Mouse (Mus musculus) T-helper 1 cell (primary cell): ENCODE data around the gene 1700019N19Rik.

Experiments used
- in situ Hi-C: fragments of 300-600 bp; cut with MboI, MseI; formaldehyde crosslinking; loops from one replicate; pipeline ENCODE4 v1.15.1; 2025; ENCODE audit warnings: high pct_unique_total_duplicates

The 1700019N19Rik gene

DNA sequence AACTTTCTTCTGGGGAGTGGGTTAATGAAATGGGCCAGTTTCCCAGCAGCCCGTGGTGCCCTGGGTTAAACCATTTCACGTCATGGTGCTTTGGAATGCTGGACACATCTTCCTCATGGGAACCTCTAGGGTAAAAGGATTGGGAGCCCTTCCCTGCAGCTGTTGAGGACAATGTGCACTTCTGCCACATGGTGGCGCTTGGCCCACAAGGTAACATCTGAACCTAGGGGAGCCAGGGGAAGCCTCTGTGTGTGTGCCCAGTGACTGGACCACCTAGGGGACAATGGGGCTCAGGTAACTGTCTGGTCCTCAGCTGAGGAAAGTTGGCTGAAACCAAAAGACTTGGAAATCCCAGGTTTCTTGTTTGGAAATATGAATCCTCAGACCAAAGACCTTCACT, 12.1 kb upstream of the 1700019N19Rik start:
- in situ Hi-C loops, result loop anchor here (5.0 kb wide), 1 partner anchor 91 kb away; no protein-coding TSS in a partner anchor

DNA sequence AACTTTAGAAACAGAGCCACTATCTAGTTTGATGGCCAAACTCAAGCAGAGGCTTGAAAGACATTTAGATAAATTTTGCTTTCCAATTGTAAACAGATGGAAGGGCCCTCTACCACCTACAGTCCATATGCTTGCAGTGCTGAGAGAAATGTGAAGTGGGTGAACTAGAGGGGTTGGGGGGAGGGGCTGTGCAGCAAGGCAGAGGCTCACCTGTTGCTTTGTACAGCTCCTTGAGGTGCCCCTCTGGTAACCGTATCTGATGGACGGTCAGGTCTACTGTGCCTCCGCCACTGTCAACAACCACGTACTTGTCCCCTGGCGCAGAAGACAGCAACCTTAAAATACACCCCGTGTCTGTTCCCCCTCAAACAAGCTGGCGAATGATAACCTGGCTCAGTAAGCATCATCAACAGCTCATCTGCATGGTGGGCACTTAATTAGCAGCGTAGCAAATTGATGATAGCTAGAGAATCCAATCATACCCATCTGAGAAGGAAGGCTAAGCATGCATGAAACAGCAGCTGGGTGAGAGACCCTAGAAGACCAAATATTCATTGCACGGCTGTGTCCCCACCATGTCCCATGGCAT, 11.0 kb upstream of the 1700019N19Rik start:
- in situ Hi-C loops, result loop anchor here (5.0 kb wide), 1 partner anchor 92 kb away; no protein-coding TSS in a partner anchor

DNA sequence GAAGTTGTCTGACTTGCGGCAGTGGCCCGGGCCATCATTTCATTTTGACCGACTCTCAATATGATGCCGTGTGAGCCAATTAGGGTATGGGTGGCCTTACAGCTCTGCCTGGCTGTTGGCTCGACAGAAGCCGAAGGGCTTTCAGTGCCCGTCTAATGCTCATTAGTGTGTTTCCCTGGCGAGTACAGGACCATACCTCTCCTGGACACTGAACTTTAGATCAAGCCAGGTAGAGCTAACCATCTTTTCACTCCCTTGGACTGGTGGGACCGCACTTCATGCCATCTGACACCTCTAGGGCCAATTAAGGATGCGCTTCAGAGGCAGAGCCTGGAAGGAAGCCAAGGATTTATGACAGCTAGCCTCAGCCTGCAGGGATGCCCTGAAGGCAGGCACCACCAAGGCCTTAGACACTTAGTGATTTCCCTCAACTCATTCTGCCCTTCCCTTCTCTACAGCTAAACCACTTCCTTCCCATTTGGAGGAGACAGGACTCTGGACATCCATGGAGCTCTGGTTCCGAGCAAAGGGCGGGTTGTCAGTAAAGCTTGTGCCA, 931 bp upstream of the 1700019N19Rik start:
- in situ Hi-C loops, result no loop called here

DNA sequence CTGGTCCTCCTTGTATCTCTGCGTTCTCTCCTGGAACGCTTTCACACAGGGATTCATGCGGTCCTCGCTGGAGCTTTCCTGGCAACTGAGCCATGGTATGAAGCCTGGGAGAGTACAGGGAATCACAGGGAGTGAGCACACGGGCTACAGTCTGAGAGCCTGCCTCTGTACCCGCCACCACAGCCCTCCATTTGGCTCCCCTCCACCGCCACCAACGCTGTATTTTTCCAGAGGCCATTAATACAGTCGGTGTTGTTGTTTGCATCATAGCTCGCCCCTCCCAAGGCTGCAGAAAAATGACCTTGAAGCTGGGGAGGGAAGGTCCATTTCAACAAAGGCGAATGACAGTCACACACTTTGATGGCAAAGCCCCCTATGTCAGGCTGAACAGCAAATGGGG, 5.1 kb downstream of the 1700019N19Rik start:
- in situ Hi-C loops, result no loop called here

DNA sequence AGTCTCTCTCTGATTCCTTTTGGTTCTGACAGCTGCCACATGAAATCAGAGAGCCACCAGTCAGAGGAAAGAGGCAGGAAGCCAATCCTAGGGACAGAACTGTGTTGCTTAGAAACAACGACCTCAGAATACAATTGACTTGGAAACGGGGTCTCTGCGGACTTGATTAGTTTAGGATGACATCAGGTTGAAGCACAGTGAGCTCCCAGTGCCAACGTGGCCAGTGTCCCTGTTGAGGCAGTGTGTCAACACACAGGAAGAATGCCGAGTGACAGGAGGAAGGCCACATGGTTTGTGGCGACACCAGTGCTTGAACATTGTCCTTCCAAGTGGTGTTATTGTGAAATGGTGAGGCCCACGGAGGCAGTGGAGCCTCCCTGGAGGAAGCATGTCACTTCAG, 10.3 kb downstream of the 1700019N19Rik start:
- in situ Hi-C loops, result no loop called here

DNA sequence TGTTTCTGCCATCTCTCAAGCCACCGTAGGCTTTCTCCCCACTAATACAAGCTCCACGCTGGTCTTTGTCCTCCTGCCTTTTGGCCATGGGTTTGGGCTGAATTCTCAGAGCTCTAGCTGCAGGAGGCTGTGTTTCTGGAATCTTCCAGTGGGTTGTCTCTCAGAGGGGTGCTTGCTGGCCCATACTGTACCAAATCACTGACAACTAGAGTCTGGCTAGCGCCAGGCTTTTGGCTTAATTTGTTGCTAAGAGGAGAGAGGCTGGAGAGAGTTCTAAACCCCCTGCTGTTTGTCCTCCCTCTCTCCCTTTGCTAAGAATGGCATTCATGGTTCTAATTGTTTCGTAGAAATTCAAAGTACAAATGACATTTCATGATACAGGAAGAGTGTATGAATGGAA, 12.7 kb downstream of the 1700019N19Rik start:
- in situ Hi-C loops, result no loop called here

DNA sequence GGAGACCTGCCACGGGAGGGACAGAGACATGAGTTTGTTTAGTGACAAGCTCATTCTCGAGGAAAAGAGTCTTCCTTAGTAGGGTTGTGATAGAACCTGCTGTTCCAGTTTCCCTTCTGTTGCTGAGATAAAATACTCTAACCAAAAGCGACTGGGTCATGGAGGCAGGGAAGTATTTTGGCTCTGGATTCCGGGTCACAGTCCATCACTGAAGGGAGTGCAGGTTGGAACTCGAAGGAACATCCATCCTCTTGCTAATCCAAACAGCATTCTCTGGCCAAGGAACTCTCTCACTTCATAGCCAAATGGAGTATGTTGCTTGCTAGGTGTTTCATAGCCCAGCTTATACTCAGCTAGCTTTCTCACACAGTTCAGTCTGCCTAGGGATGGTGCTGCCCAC, 17.8 kb downstream of the 1700019N19Rik start:
- in situ Hi-C loops, result loop anchor here (10.0 kb wide), 1 partner anchor 748 kb away; no protein-coding TSS in a partner anchor

DNA sequence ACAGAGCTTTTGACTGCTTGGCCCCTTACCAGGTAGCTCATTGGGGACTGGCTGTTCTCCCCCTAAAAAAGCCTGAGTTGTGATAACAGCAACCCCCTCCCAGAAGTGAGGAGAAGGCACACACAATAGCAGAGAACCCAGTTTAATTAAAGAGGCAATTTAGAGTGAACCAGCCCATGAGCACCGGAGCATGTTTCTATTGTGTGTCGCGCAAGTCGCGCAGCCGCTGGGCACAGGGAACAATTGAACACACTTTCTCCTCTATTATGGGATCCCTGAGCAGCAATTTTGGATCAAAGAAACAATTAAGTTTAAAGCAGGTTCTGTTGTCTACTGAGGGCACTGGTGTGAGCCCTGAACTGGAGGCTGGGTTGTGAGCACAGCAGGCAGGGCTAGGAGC, 26.9 kb downstream of the 1700019N19Rik start:
- in situ Hi-C loops, result no loop called here

DNA sequence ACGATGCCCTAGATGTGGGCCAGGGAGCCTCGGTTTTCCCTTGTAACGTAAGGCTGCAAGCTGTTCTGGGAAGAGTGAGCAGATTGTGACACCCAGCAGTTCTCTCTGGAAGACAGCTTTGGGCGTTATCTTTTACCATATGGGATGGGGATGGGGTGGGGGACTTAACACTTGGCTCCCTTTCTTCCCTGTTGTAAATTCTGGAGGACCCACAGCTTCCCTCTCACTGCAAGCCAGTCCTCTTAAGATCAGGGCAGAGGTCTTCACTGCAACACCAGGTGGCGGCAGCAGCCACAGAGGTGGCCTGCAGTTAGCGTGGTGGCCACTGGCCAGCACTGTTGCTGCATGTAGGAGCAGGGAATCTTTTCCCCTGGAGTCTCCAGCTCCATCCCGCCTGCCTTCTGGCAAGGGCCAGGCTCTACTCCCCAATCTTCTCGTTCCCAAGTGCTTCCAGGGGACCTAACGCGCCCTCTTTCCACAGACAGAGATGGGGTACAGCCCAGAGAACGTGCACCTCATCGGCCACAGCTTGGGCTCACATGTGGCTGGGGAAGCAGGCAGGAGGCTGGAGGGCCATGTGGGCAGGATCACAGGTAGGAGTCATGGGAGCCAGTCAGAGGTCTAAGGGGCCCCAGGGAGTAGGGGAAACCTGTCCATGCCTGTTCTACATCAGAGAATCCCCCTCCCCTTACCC, 31.3 kb downstream of the 1700019N19Rik start:
- in situ Hi-C loops, result no loop called here

DNA sequence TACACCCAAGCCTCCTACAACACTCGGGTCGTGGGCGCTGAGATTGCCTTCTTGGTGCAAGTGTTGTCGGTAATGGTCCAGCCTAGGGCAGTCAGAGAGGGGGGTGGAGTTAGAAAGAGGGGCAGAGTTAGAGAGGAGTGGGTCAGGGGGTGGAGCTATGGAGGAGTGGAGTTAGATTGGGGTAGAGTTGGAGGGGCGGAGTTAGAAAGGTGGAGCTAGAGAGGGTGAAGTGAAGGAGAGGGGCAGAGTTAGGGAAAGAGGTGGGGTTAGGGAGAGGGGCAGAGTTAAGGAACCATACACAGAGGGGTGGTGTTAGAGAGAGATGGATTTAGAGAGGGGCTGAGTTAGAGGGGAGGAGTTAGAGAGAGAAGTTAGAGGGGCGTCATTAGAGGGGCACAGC, 31.9 kb downstream of the 1700019N19Rik start:
- in situ Hi-C loops, result no loop called here

DNA sequence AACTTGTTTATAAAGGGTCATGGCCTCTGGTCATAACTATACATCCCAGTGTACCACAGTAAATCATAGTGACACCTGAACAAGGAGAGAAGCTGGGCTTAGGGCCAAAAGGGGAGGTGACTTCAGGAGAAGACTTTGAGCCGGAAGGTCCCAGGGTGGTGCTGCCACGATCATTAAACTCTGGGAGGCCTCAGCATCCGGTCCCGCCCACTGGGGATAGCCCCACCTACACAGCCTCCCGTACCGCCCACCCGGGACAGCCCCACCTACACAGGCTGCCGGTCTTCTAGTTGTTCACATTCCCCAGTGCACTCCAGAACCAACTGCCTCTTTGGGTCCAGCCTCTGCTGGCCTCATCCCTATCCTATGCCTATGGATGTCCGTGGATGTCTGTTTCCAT, 34.8 kb downstream of the 1700019N19Rik start, which contains the start of gene Pnliprp2:
Gene Pnliprp2, plus strand, starts transcription at position 297 of the 400 bp plus-strand sequence.
- in situ Hi-C loops, result loop anchor here (10.0 kb wide), 1 partner anchor 745 kb away; no protein-coding TSS in a partner anchor

DNA sequence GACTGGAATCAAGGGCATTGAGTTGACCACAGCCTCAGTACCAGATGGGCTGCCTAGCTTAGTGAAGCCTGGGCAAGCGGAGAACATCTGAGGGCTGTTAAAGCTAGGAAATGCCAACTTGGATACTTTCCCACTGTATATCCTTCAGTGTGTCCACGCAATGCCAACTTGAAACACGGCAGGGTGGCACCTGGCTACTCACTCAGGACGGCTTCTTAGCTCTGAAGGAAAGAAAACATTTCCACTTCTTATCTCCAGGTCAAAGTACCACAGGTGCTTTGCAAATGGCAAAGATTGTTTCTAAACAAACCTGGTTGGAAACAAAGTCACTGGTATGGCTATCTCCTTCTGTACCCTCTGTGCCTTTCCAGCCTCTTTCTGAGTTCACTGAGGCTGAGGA, 35.4 kb downstream of the 1700019N19Rik start:
- in situ Hi-C loops, result loop anchor here (10.0 kb wide), 1 partner anchor 746 kb away; no protein-coding TSS in a partner anchor

DNA sequence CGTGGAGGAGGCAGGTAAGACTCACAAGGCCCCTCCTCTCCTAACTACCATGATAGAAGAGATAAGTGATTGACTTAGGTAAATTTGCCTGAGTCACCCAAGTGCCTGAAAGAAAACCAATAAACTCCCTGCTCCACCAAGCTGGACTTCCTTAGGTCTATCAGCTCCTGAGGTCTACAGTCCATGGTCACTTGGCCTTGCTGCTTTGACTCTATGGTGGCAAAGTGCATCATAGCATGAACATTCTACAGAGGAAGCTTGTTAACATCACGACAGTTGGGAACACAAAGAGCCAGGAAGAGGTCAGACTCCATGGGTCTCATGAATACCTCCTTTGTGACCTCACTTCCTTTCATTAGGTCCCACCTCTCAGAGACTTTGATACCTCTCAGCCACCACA, 42.8 kb downstream of the 1700019N19Rik start:
- in situ Hi-C loops, result loop anchor here (10.0 kb wide), 1 partner anchor 753 kb away; no protein-coding TSS in a partner anchor

DNA sequence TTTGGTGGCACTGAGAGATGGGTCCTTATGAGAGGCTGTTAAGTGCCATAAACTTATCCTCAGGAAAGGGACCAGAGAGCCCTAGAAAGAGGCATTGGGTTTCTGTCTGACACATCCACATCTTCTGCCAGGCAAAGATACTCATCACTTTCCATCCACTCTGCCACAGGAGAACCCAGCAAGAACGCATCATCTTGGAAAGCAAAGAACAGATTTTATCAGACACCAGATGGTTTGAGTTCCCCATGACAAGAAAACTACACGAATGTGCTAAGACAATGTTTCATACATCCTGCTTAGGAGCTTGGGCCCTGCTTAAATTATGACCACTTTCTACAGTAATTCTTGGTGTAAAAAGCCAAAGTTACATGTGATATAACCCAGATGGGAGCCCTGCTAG, 43.4 kb downstream of the 1700019N19Rik start:
- in situ Hi-C loops, result loop anchor here (10.0 kb wide), 1 partner anchor 754 kb away; no protein-coding TSS in a partner anchor

DNA sequence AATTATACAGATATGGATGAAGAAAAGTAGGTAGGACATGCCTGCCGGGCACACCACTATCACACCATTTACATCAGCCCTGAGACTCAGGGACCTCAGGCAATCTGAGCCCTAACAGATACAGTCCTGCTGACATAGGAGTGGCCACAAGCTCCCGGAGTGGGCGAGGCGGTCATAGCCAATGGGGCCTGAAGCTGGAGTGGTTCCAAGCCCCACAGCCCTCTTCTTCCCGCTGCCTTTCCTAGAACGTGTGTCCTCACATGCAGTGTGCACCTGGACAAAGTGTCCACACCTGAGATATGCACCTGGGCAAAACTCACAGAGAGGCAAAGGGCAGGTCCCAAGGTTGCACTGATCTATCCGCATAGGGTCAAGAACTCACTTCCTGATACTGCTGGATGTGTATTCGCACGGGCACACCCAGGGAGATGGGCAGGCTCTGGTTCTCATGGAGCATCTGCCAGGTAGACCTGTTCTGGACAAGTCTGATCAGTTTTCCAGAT, 46.7 kb downstream of the 1700019N19Rik start:
- in situ Hi-C loops, result no loop called here

DNA sequence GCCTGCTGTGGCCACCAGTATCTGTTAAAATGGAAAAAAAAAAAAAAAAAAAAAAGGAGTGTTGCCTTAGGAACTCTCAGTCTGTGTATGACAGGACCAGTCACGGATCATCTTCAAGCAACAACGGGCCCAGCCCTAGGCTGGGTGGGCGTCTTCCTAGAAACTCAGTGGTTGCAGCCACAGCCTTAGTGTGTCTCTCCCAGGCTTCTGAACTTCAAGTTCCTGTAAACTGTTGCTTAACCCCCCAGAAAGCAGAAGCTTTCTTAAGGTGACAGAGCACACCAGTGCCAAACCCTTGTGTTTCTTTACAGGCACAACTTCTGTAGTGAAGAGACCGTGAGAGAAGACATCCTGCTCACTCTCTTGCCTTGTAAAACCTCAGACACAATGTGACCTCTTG, 50.5 kb downstream of the 1700019N19Rik start:
- in situ Hi-C loops, result no loop called here

DNA sequence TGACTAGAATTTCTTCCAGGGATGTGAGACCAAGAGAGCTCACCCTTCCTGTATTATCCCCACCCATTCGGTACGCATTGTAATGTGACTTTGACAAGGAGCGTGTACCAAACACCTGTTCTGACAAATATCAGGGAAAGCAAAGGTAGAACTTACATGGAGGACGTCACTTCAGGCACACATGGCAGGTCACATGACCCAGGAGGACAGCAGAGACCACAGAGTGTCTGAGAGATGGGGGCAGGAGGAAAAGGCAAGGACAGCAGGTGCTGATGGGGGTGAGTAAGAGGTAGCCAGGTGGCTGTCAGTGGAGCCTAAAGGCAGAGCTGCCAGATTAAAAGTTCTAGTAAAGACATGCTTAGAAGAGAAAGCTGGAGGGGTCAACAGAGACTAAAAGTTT, 51.5 kb downstream of the 1700019N19Rik start:
- in situ Hi-C loops, result no loop called here

DNA sequence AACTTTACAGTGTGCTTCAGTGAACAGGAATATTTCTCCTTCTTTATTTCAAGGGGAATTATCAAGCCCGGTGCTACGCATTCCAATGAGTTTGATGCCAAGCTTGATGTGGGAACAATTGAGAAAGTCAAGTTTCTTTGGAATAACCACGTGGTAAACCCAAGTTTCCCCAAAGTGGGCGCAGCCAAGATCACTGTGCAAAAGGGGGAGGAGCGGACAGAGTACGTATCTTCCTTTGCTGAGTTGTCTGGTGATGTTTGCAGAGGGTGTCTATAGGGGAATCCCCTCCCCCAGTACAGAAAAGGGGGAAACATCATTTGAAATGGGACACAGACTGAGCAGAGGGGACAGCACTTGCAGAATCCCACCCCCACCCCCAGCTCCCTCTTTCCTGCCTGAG, 53.2 kb downstream of the 1700019N19Rik start:
- in situ Hi-C loops, result no loop called here

DNA sequence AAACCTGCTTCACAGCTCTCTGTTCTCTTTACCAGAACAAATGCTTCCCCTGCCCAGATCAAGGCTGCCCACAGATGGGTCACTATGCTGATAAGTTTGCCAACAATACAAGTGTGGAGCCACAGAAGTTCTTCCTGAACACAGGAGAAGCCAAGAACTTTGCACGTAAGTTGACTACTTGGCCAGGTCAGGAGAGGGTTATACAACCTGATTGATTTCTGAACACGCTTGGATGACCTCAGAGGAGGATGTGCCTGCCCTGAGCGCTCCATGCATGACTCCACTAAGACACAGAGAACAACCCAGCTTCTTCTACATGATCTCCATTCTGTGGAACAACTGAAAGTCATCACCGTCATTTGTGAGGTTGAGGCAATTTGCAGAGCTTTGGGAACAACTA, 56.1 kb downstream of the 1700019N19Rik start:
- in situ Hi-C loops, result no loop called here
